Mouse (Mus musculus) stomach, postnatal 0 days (tissue): Measurements from ENCODE around the gene Dok3.

ENCODE experiments used
- CTCF ChIP-seq: IDR thresholded peaks from 2 replicates; pipeline ENCODE4 v1.5.1; 2016; ENCODE audit warnings: antibody characterized with exemption, low read depth, mild to moderate bottlenecking, moderate library complexity
- EP300 ChIP-seq: optimal IDR thresholded peaks from 2 replicates; pipeline ENCODE3; 2016; ENCODE audit warnings: antibody characterized with exemption

DNA sequence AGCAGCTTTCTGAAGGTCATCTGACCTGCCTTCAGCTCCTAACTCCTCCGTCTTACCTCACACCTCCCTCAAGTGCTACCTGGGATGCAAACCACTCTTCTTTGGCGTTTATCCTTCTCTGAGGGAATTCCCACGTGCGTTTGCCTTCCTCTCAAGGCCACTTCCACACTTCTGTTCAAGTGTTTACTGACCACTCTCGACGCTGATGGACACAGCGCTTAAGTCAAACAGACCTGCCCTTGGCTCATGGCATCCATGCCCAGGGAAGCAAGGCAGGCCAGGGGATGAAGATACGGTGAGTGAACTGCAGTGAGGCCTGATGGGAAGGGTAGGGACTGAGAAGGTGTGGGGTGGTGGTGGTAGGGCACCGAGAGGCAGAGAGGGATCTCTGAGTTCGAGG, 28.5 kb downstream of the Dok3 start:
- TF ChIP-seq CTCF (no peak), EP300 (no peak)
